Mouse (Mus musculus): ENCODE data around the gene Hyal3. TPM values are rescaled to one million over a fixed set of nuclear protein-coding genes. Genes with fewer than 3 reads are reported as not detected.

The Hyal3 gene
- polyA plus RNA-seq, 1 experiment from 2014 or later, result 2.2 TPM

DNA sequence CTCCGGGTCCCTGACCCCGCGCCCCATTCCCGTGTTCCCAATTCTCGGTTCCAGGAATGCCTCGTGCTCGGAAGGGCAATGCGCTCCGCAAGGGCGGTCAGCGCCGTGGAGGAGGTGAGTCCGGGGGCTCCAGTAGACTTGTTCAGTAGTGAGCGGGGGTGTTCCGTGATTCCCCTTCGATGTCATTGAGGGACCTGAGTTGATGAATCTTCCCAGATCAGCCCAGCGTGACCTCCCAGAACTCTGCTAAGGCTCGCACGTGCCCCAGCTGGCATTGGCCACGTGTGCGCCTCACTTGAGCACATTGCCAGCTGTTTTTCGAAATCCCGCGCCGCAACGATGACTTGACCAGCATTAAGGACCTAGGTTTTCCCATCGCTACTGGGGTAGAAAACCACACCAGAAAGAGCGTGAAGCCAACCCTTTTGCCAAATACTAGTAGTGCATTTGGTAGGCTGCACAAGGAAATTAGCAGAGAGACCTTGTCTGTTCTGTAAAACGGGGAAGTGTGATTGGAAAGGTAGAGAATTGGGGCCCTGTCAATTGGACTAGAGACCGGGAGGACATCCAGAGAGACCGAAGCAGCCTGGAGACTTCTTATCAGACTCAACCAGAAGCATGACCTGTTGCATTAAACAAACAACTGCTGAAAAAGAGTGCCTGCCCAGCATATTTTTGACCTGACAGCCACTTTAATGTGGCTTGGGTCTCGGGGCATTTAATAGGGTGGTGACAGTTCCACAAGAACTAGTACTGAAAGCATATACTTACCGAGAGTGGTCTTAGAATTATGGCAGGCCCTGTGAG lies 7.4 kb downstream of the Hyal3 start:
- Histone ChIP-seq H3K36me3 (peaks cover 25% of the 10 kb centered on the region), H3K9me3 (replicated peaks) (no peaks in the 10 kb centered on the region), H3K4me3 (replicated peaks) (peak overlapping the region; percentile 84), H3K4me2 (peak overlapping the region; percentile 75), H3K9ac (replicated peaks) (peak overlapping the region; percentile 65), H3K27me3 (replicated peaks) (no peaks in the 10 kb centered on the region), H3K27ac (replicated peaks) (peak overlapping the region; percentile 72), H3K4me1 (peaks cover 17% of the 10 kb centered on the region)
- ATAC-seq (ENCODE audit: low FRiP score), result peak; percentile 45
- WGBS, result 5% methylated on average over 33 of the region's 33 CpGs

DNA sequence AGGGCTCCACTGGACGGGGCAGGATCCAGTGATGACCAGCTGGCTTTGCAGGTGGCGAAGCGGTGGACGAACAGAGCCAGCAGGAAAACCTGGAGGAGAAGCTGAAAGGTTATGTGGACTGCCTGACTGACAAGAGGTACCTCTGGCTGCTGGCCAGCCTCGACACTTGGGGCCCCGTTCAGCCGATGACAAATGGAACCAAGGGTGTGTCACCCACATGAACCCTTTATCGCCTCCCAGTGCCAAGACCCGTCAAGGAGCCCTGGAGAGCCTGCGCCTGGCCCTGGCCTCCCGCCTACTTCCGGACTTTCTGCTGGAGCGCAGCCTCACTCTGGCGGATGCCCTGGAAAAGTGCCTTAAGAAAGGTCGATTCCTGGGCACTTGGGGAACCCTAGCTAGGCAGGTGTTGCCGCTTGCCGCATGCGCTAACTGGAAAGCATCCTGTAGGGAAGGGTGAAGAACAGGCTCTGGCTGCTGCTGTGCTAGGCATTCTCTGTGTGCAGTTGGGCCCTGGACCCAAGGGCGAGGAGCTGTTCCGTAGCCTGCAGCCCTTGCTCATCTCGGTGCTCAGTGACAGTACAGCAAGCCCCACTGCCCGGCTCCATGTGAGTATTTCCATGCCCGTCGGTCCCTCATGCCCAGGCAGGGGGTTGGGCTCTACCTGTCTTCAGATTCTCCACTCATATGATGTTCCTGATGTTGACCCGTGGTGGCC lies 9.6 kb downstream of the Hyal3 start:
- WGBS, result 93% methylated on average over 25 of the region's 25 CpGs
- H3K36me3 ChIP-seq, result peaks cover 33% of the 10 kb centered on the region
- H3K9me3 ChIP-seq (replicated peaks), result no peaks in the 10 kb centered on the region
- no peak overlapping the region for H3K4me3 ChIP-seq (replicated peaks)
- H3K9ac ChIP-seq (replicated peaks), result no peak overlapping the region
- ATAC-seq (ENCODE audit: low FRiP score), result no peak
- no peak overlapping the region for H3K4me2 ChIP-seq
- H3K27me3 ChIP-seq (replicated peaks), result no peaks in the 10 kb centered on the region
- H3K27ac ChIP-seq (replicated peaks), result no peak overlapping the region
- H3K4me1 ChIP-seq, result peaks cover 18% of the 10 kb centered on the region

DNA sequence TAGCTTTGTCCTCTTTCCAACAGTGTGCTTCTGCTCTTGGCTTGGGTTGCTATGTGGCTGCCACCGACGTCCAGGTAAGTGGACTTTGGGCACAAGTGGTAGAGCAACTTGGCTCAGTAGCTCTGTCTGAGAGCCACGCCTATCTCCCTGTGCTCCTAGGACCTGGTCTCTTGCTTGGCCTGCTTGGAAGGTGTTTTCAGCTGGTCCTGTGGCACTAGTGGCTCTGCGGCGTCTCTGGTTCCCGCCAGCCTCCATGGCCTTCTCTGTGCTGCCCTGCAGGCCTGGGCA lies 10.1 kb downstream of the Hyal3 start:
- Histone ChIP-seq H3K4me2 (no peak overlapping the region), H3K9me3 (replicated peaks) (no peaks in the 10 kb centered on the region), H3K36me3 (peaks cover 33% of the 10 kb centered on the region), H3K27me3 (replicated peaks) (no peaks in the 10 kb centered on the region), H3K4me3 (replicated peaks) (no peak overlapping the region), H3K27ac (replicated peaks) (no peak overlapping the region), H3K4me1 (peaks cover 18% of the 10 kb centered on the region), H3K9ac (replicated peaks) (no peak overlapping the region)
- WGBS, result 96% methylated on average over 6 of the region's 6 CpGs
- ATAC-seq (ENCODE audit: low FRiP score), result no peak

DNA sequence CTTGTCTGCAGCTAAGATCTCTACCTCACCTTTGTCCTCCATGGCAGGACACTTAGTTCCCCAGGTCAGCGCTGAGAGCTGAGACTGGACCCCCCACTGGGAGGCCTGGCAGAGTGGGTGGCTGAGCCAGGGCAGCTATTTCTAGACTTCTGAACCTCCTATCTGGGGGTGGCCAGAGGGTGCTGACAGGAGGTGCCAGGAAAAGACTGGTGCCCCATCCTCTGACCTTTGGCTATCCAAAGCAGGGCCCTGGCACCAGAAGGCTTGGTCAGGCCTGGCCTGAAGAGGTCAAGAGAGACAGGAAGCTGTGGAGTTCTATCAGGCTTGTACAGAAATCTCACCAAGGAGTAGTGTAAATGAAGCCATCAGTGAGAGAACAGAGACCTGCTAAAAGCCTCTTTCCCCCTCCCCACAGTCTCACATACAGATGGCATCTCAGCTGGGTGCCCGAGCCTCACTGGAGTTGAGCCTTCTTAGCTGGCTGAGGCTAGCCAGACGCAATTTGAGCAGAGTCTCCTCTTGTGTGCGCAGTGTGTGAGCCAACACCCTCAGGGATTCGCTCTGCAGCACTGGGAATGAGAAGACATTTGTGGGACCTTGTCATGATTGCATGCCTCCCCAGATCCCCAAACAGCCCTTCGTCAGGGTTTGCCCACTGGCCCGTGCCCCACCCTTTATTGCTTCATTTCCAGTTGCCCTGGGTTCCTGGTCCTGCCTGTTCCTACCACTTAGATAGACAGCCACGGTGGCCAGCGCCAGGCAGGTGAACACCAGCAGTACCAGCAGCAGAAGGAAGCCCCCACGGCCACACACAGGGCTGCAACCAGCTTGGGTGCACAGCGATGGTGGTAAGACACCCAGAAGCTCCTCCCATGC lies 12.7 kb downstream of the Hyal3 start:
- WGBS, result 76% methylated on average over 11 of the region's 11 CpGs
- no peak overlapping the region for H3K9ac ChIP-seq (replicated peaks)
- peaks cover 11% of the 10 kb centered on the region for H3K4me1 ChIP-seq
- H3K27ac ChIP-seq (replicated peaks), result no peak overlapping the region
- no peak overlapping the region for H3K4me3 ChIP-seq (replicated peaks)
- ATAC-seq (ENCODE audit: low FRiP score), result no peak
- H3K4me2 ChIP-seq, result no peak overlapping the region
- no peaks in the 10 kb centered on the region for H3K27me3 ChIP-seq (replicated peaks)
- H3K9me3 ChIP-seq (replicated peaks), result no peaks in the 10 kb centered on the region
- peaks cover 33% of the 10 kb centered on the region for H3K36me3 ChIP-seq

DNA sequence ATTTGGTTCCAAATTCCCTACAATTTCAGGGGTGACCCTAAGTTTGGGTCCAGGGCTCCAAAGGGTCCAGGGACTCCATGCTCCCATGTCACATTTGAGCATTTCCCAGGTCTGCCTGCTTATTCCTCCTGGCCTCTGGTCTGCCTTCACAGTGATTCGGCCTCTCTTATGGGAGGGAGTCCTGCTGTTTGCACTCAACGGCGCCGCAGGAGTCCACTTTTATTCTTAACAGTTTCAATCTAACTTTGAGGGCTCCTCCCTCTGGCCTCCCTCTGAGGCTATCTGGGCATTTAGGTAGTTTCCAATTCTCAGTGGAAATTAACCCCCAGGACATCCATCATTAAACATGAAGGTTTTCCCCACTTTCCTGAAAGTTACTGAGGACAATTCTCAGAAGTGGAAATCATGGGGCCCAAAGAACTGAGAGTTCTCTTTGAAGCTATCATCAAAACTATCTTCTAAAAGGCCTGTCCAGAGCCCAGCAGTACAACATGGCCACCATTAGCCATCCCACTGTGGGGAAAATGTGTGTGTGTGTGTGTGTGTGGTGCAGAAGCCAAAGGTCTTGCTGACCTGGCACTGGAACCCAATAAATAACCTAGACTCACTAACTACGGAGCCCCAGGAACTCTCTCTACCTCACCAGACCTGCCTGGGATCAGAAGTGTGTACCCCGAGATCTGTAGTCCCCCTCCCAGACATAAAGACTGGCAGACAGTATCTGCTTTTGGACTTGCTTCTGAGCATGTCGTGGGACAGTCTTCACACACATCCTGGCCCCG lies 13.9 kb downstream of the Hyal3 start:
- H3K4me1 ChIP-seq, result 0 out of 2 replicates have a peak, but pooled peaks cover 3% of the 10 kb centered on the region
- H3K27me3 ChIP-seq (replicated peaks), result no peaks in the 10 kb centered on the region
- H3K9ac ChIP-seq (replicated peaks), result no peak overlapping the region
- 61% methylated on average over 8 of the region's 8 CpGs for WGBS
- no peaks in the 10 kb centered on the region for H3K9me3 ChIP-seq (replicated peaks)
- no peak overlapping the region for H3K27ac ChIP-seq (replicated peaks)
- no peak overlapping the region for H3K4me3 ChIP-seq (replicated peaks)
- no peak overlapping the region for H3K4me2 ChIP-seq
- no peak for ATAC-seq (ENCODE audit: low FRiP score)
- H3K36me3 ChIP-seq, result peaks cover 33% of the 10 kb centered on the region

DNA sequence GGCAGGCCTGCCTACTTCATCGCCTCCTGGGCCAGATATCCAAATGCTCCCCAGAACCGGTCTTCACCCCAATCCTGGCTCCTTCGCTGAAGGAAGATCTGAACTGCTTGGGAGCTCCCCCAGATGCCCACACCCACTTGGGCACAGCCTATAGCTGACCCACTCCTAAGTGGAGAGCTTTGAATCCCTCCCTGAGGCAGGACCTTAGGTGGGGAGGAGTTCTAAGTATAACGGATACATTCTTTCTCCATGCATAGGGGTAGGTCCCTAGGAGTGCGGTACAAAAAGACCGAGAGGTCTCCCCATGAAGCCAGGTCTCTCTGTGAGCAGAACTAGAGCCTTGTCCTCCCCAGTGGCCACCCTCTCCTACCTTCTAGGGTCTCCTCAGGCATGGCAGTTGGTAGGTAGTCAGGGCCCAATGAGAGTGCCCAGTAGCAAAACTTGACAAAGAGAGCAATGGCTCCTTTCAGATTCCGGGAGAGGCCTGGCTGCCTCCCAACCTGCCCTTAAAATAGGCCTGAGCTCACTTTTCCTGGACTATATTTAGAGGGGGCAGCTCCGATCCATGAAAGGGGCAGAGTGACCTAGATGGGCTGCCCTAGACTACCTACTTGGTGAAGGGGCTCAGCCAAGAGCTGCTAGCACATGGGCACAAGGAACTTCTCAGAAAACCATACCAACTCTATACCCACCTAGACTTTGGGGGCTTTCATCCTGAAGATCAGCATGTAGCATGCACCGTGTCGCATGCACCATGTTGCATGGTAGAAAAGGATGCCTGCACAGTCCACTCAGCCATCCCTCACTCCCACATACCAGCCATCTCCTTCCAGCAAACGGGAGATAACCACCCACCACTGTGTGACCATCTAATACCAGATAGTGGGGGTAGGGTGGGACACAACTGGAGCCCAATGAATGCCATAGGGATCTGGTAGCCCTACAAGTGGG lies 16.3 kb downstream of the Hyal3 start:
- Histone ChIP-seq H3K9me3 (replicated peaks) (no peaks in the 10 kb centered on the region), H3K4me2 (no peak overlapping the region), H3K9ac (replicated peaks) (no peak overlapping the region), H3K4me1 (peaks cover 5% of the 10 kb centered on the region; the same call in 1 of the 2 replicates), H3K4me3 (replicated peaks) (no peak overlapping the region), H3K36me3 (peaks cover 16% of the 10 kb centered on the region), H3K27ac (replicated peaks) (no peak overlapping the region), H3K27me3 (replicated peaks) (no peaks in the 10 kb centered on the region)
- ATAC-seq (ENCODE audit: low FRiP score), result no peak
- WGBS, result 93% methylated on average over 11 of the region's 11 CpGs

DNA sequence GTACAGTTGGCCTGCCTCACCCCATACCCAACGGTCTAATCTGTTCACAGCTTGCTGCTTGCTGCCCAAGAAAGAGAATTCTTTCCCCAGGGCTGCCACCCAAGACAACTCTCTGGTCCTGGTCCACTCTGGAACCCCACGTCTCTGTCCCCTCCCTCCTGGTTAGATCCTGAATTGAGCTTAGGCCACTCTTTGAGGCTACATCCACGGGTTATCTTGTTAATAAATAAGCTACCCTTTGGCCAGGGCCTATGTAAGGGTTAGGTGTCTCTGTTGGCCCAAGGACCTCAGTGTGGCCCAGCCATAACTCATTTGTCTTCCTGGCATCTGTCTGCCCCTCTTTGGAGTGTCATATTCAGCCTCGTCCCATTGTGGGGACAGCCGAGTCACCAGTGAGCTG lies 17.8 kb downstream of the Hyal3 start:
- no peak overlapping the region for H3K9ac ChIP-seq (replicated peaks)
- WGBS, result 85% methylated on average over 5 of the region's 5 CpGs

DNA sequence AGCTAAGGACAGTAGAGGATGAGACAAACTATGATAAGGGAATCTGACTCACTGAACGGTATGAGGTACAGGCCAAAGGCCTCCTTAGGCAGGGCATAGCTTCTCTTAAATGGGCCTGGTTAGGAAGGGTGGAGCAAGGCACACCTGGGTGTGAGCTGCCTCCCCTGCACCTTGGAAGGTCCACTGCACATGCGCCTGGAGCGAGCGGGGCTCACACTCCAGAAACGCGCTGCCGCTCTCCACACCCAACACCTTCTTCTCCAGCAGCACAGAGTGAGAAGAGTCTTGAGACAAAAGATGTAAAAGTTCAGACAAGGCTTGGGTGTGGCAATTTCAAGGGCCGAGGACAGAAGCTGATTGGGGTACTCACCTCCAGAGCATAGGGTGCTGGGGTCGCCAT lies 18.8 kb downstream of the Hyal3 start:
- H3K4me3 ChIP-seq (replicated peaks), result no peak overlapping the region
- H3K4me1 ChIP-seq, result peaks cover 9% of the 10 kb centered on the region
- H3K9me3 ChIP-seq (replicated peaks), result no peaks in the 10 kb centered on the region
- no peak overlapping the region for H3K27ac ChIP-seq (replicated peaks)
- H3K4me2 ChIP-seq, result no peak overlapping the region
- peaks cover under 1% of the 10 kb centered on the region; the same call in 1 of the 2 replicates for H3K36me3 ChIP-seq
- no peaks in the 10 kb centered on the region for H3K27me3 ChIP-seq (replicated peaks)
- no peak overlapping the region for H3K9ac ChIP-seq (replicated peaks)
- no peak for ATAC-seq (ENCODE audit: low FRiP score)
- WGBS, result 90% methylated on average over 9 of the region's 9 CpGs

More for the DNA sequence above, 17.8 kb downstream of the Hyal3 start:
- no peaks in the 10 kb centered on the region for H3K27me3 ChIP-seq (replicated peaks)
- peaks cover 8% of the 10 kb centered on the region for H3K36me3 ChIP-seq
- no peak overlapping the region for H3K27ac ChIP-seq (replicated peaks)
- peaks cover 9% of the 10 kb centered on the region for H3K4me1 ChIP-seq
- H3K4me3 ChIP-seq (replicated peaks), result no peak overlapping the region
- no peak for ATAC-seq (ENCODE audit: low FRiP score)
- H3K9me3 ChIP-seq (replicated peaks), result no peaks in the 10 kb centered on the region
- H3K4me2 ChIP-seq, result no peak overlapping the region

DNA sequence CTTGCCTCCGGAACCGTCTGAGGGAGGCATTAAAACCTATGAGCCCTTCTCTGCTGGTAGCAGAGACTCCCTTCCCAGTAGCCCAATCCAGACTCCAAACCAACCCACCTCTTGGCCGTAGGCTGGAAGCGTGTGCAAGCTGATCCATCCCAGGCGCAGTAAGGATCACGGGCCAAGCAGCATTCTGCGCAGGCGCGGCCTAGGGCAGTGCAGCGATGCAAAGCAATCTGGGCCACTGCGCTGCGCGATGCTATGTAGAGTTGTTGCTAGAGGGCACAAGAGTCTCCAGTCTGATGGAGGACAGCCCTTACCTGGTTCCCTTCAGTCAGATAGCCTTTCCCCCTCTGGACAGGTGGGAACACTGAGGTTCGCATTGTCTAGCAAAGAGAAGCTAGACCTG lies 19.2 kb downstream of the Hyal3 start:
- H3K4me1 ChIP-seq, result peaks cover 12% of the 10 kb centered on the region
- H3K9me3 ChIP-seq (replicated peaks), result no peaks in the 10 kb centered on the region
- no peak overlapping the region for H3K9ac ChIP-seq (replicated peaks)
- H3K4me3 ChIP-seq (replicated peaks), result no peak overlapping the region
- ATAC-seq (ENCODE audit: low FRiP score), result no peak
- no peaks in the 10 kb centered on the region for H3K36me3 ChIP-seq
- no peak overlapping the region for H3K27ac ChIP-seq (replicated peaks)
- H3K27me3 ChIP-seq (replicated peaks), result no peaks in the 10 kb centered on the region
- no peak overlapping the region for H3K4me2 ChIP-seq
- WGBS, result 76% methylated on average over 14 of the region's 14 CpGs

DNA sequence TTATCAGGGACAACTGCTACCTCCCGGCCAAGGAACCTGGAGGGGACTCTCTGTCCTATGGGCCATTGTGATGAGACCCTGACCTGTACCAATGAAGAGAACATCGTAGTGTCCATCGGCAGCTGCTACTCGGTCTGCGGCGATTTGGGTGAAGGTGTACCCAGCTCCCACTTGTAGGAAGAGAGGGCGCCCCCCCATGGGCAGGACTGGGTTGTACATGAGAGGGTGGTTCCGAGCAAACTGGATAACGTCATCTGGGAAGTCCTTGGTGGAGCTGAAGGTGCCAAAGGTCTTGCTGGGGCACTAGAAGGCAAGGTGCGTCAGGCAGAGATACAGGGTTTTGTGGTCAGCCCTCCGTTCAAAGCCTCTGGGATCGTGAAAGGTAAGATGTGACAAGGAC lies 20.1 kb downstream of the Hyal3 start:
- Histone ChIP-seq H3K36me3 (no peaks in the 10 kb centered on the region), H3K4me1 (peaks cover 13% of the 10 kb centered on the region), H3K27ac (replicated peaks) (no peak overlapping the region), H3K4me2 (no peak overlapping the region), H3K4me3 (replicated peaks) (no peak overlapping the region), H3K9me3 (replicated peaks) (no peaks in the 10 kb centered on the region), H3K9ac (replicated peaks) (no peak overlapping the region), H3K27me3 (replicated peaks) (no peaks in the 10 kb centered on the region)
- WGBS, result 87% methylated on average over 12 of the region's 12 CpGs
- no peak for ATAC-seq (ENCODE audit: low FRiP score)

Measured in neural tube, embryonic 15.5 days (tissue).